Mouse (Mus musculus) olfactory bulb, adult 2 months (tissue): ENCODE measurements around the gene Srsf3.
A peak's percentile ranks its signal among the peaks of the same experiment; 100 is the strongest.

Experiments used
- CTCF ChIP-seq: fragments of 200-500 bp; IDR thresholded peaks from 2 replicates; pipeline ENCODE4 v1.5.1; 2012; ENCODE audit warnings: low read depth, mild to moderate bottlenecking, low read length, moderate library complexity; ENCODE audit not compliant: insufficient read depth
- POLR2A ChIP-seq: fragments of 200-500 bp; IDR thresholded peaks from 2 replicates; pipeline ENCODE4 v1.6.1; 2012; ENCODE audit warnings: mild to moderate bottlenecking, low read depth, low read length, moderate library complexity; ENCODE audit not compliant: insufficient read depth

- no peak for TF ChIP-seq POLR2A
- peak; percentile 79 for TF ChIP-seq CTCF
These were observed 16.5 kb downstream of the Srsf3 start for GRCm38 (mm10) chr17:29048748-29049507.
